Mouse (Mus musculus): Measurements from ENCODE around the gene Mga. TPM values are rescaled to one million over a fixed set of nuclear protein-coding genes. Genes with fewer than 3 reads are reported as not detected.

Mga gene
- polyA plus RNA-seq (2017; shearing (Covaris generic)): 10 to 100 TPM; 22.2 to 45.3 (median 39.9) TPM

DNA sequence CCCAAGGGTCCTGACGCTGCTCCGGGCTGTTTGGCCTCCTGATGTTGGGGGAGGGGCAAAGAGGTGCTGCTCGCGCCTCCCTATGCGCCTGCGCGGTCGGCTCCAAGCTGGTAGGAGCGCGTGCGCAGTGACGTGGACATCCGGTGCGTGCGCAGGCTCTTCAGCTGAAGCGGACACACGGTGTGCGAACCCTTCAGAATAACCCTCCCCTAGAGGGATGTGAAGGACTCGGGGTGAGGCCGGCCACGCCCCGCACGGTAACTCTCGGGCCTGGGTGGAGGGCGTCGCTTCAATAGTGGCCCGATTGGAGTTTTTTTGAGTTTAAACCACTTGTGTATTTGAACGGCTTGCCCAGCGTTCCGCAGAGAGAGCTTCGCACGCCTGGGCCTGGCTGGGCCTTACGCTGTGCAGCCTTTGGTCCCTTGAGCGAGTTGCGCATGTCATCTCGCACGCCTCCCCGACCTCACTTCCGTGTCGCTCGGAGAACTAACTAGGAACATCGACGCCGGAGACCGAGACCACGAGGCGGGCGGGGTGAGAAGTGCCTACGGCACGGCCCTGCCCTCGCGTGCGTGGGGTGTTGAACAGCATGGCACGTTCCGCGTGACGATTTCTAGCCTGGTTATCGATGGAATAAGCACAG, at the start of gene Mga:
Gene Mga, plus strand, starts transcription at position 139 of the 643 bp plus-strand sequence.
- ATAC-seq: peak; percentile 85

DNA sequence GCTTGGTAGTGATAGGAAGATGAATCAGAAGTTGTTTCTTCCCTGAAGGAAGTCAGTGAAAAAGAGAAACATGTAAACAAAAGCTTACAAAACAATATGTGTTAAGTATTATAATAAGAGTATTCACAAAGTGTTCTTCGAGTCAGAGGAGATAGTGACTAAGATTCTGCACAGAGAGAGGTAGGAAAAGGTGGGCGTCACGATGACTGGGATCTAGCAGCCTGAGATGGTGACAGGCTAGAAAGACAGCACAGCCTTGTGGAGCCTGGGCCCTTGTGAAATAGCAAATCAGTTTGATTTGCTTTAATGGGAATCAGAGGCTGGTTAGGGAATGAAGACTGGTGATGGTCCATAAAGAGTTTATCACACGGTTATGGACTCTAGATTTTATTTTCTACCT, 43.2 kb upstream of the Mga start:
- no peak for ATAC-seq

GRCm38 (mm10) chr2:119855310-119855850, 41.6 kb upstream of the Mga start:
- ATAC-seq: no peak

DNA sequence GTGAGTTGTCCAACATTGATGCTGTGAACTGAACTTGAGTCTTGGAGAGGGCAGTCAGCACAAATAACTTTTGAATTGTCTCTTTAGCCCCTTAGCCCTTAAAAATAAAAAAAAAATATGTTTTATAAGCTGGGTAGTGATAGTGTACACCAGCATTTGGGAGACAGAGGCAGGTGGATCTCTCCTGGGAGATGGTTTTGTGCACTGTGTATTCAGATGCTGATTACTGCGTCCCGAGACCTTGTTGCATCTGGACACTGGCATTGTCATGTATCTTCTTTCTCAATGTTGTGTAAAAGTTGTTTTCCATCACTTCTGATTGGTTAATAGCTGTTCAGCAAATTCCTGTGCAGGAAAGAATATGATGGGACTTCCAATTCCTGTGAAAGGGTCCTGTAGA, 39.7 kb upstream of the Mga start:
- no peak for ATAC-seq

- no peak for ATAC-seq
Measured at GRCm38 (mm10) chr2:119864484-119864883, 32.5 kb upstream of the Mga start.

DNA sequence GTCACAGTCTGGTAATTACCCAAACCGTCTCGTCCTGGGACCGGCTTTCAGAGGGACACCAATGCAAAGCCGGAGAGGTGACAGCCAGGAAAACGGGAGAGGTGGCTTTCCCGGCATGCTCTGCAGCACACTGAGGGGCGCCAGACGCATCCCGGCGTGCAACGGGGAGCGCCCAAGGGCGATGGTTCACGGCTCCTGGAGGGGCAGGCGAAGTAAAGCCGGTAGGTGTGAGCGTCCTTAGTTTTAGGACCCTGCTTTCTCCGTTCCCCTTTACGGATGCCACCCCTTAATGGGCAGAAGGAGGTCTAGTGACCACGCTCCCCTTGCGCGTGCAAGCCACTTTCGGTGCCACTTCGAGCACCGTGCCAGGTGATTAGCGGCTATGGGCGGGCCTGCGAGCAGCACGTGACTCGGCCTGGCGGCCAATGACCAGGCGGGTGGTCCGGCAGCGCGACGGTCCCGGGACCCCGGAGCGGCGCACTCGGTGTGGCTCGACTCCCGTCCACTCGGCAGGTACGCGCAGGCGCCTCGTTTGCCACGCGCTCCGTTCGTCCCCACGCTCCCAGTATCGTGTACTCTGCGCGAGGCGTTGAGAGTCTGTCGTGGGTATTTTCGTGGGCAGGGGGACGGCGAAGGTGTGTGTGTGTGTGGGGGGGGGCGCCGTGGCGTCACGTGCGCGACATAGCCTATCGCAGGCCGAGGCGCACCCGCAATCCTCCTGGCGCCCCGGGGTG, 24.5 kb upstream of the Mga start:
- peak; percentile 38 for ATAC-seq

DNA sequence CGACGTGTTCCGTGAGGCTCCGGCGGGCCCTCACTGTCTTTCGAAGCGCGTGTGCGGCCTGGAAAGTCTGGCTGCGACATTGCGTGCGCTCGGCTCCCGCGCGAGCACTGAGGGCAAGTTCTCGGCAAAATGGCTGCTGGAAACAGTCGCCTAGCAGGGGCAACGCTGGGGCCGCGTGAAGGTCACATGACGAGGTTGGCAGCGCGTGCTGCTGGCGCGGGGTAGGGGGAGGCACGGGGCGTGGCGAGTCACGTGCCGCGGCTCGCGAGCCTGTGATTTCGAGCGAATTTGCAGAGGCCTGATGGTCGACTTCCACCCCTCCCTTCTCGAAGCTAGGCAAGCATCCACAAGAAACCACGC, 23.9 kb upstream of the Mga start:
- peak; percentile 56 for ATAC-seq

DNA sequence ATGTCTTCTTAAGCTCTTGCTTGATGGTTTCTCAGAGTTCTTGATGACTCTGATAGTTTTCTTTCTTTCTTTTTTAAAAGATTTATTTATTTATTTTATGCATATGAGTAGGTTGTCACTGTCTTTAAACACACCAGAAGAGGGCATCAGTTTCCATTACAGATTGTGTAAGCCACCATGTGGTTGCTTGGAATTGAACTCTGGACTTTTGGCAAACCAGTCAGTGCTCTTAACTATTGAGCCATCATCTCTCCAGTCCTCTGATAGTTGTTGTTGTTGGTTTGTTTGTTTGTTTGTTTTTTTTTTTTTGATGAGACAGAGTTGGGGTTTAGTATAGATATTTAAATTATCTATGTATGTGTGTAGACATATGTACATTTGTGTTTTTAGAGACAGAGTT, 21.0 kb upstream of the Mga start:
- no peak for ATAC-seq

GRCm38 (mm10) chr2:119887201-119887600, 9.8 kb upstream of the Mga start:
- ATAC-seq: no peak

DNA sequence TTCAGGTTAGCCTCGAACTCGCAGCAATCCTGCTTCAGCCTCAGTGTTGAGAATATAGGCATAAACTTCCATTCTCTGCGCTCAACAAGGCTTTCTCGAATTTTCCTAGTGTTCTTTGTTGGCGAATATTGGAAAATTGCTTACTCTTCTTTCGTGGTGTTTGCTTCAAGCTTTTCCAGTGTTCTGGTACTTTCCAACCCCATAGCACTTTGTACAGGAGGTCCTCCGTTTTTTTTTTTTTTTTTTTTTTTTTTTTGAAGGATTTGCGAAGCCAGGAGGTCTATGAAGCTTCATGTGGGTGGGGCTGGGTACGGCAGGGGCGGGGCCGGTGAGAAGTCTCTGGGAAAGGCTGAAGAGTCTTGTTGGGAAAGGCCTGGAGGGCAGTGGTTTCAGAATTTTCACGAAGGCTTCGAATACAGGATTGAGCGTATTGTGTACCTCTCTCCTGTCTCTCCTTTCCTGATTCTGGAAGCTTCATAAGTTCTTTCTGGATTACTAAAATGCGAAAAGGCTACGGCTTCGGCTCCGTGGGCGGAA, 407 bp upstream of the Mga start:
- ATAC-seq: peak; percentile 1

DNA sequence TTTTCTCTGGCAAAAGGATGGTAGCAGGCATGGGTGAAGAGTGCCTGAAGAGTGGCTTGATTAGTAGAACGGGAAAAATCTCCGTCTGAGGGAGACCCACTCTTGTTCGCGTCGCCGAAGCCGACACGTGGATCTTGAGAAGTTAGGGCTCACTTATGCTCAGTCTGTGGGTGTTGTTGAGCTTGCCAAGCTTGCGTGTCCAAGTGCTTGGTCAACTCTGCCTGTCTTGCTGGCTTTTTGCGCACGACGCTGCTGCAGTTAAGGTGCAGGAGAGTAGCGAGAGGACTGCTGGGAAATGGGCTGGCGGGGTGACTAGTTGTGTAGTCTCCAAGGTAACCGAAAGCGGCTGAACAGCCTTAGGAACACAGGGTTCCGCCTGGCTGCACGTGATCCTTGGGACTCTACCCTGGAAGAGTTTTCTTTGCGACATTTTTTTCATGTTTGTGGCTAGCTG, 1.1 kb downstream of the Mga start:
- ATAC-seq: peak; percentile 49

DNA sequence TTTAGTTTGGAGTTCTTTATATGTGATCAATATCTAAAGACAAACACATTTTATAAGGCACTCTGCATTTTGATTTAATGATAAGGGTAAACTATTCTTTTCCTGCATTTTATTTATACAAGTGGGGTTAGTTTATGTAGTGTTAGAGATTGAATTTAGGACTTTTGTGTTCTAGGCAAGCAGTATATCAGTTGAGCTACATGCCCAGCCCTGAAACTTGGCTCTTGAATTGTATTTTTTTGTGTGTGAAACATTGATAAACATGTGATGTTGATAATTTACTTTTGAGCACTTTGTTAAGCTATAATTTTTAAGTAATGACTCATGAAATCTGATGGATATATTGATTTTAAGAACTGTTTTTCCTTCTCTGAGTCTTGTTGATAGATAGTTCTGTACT, 19.0 kb downstream of the Mga start:
- no peak for ATAC-seq

DNA sequence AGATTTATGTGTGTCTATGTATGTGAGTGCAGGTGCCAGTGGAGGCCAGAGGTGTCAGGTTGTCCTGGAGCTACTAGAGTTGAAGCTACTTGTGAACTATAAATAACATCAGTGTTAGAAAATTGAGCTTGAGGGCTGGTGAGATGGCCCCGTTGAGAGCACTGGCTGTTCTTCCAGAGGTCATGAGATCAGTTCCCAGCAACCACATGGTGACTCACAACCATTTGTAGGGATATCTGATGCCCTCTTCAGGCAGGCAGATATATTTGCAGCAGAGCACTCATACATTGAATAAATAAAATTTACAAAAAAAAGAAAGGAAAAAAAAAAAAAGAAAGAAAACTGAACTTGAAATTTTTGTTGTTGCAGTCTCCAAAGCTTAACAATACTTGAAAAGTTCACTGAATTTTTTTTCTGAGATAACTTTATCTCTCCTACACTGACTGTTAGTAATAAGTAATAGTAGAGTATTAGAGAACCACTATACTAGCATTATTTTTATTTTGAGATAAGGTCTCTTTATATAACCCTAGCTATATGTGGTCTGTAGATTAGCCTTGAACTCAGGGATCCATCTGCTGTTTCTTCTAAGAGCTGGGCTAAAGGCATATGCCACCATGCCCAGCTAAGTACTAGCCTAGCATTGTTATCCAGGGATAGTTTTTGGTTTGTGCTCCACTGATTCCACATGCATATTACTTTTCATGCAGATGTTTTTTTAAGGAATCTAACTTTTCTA, 20.8 kb downstream of the Mga start:
- ATAC-seq: no peak

DNA sequence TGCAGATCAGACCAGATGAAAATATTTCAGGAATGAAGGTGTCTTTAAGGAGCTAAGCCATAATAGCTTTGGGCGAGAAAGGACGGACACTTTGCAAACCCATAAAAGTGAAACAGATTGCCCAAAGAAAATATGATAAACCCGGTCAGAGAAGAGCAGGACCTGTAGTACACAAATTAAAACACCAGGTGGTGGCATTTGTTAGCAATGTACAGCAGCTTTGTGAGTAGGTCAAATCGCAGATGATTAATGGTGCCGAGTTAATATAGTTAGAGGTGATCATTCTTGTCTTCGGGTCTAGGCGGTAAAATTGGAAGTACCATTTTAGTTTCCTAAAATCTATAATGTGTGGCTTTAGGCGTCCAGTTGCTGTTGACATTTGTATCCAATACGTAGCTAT, 73.5 kb downstream of the Mga start:
- ATAC-seq: peak; percentile 50

DNA sequence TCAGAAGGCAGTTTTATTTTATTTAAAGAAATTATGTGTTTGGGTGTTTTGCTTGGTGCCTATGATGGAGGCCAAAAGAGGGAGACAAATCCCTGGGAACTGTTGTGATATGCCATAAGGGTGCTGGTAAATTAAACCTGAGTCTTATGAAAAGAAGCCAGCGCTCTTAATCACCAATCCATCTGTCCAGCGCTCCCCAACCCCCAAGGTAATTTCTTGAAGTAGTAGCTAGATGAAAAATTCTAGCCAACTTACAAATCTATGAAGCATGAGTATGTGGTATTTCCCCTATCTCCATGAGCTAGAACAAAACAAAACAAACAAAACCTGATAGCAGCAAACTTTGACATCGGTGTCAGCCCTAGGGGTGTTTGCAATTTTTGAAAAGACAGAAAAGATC, 74.3 kb downstream of the Mga start:
- ATAC-seq: no peak

GRCm38 (mm10) chr2:119971837-119972536, 75.0 kb downstream of the Mga start:
- ATAC-seq: peak; percentile 96

DNA sequence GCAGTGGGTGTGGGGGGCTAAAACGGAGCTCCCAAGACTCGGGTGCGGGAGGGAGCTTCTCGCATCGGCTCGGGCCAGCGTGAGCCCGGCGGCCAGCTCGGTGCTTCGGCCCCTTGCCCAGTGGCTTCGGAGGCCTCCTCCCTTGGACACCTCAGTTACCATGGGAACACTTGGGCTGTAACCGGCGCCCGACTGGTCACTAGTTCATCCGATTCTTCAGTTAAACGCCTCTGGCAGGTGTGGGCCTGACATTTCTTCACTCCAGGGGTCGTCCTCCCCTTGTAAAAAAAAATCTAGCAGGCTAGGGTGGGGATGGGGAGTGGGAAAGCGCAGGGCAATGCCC, 75.5 kb downstream of the Mga start, which contains the start of gene Mapkbp1:
Gene Mapkbp1, plus strand, starts transcription at position 163 of the 343 bp plus-strand sequence.
- ATAC-seq: no peak

- ATAC-seq: no peak
Measured at GRCm38 (mm10) chr2:119980343-119980986, 83.4 kb downstream of the Mga start.

GRCm38 (mm10) chr2:119981631-119982030, 84.6 kb downstream of the Mga start:
- ATAC-seq: no peak

DNA sequence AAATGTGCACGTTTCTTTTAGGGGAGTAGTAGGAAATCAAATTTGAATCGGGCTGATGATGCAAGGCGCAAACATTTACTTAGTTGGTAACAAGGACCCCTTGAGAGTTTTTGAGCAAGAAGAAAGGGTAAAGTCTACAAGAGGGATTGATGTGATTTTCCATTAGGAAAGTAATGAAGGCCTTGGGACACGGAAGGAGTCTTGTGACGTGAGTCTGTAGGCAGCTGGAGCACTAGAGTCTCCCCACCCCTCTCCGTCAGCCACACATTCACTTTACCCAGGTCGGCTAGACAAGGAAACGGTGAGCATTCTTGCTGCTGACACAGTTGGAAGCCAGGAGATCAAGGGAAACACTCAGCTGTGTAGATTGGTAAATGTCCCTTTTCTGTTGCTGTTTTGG, 88.8 kb downstream of the Mga start:
- no peak for ATAC-seq

GRCm38 (mm10) chr2:119986369-119986768, 89.3 kb downstream of the Mga start:
- no peak for ATAC-seq

DNA sequence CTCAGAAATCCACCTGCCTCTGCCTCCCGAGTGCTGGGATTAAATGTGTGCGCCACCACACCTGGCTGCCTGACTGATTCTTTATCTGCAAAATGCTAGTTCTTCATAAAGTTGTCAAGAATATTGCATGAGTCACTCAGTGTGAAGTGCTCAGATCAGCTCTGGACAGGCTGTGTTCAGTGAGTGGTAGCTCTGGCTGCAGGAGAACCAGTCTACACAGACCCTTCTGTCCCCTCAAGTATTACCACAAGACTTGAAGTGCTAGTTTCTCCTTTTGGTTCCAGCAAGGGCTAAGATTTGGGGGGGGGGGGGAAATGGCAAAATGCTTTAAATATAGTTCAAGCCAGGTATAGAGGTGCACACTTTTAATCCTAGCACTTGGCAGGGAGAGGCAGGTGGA, 90.4 kb downstream of the Mga start:
- ATAC-seq: no peak

All from inflammation-experienced regulatory T-cells, adult 6 months (primary cell).